Mouse (Mus musculus) small intestine, adult 2 months (tissue): Measurements from ENCODE around the gene Ssr1.

ENCODE experiments used
- CTCF ChIP-seq: fragments of 200-500 bp; IDR thresholded peaks from 2 replicates; pipeline ENCODE4 v1.5.1; 2012; ENCODE audit warnings: low read depth, mild to moderate bottlenecking, control low read depth, inconsistent platforms, low read length, moderate library complexity, mixed read lengths; ENCODE audit not compliant: insufficient replicate concordance, insufficient read length; ENCODE audit errors: extremely low read depth
- POLR2A ChIP-seq: fragments of 200-500 bp; IDR thresholded peaks from 2 replicates; pipeline ENCODE4 v1.6.1; 2012; ENCODE audit warnings: low read depth, mild to moderate bottlenecking, control low read depth, inconsistent platforms, low read length, moderate library complexity

- TF ChIP-seq POLR2A (no peak), CTCF (no peak)
These were observed 19.3 kb downstream of the Ssr1 start for GRCm38 (mm10) chr13:37974731-37975130.
